Mouse (Mus musculus) ES-E14 (cell line): ENCODE measurements at regions not wholly inside any gene's neighbourhood (a gene's known extent, or its start where the extent isn't known, plus 50 kb on each side); places are given as distances from the start of the nearest gene placed in this dataset.

Source experiments
- DNase-seq: peaks from one replicate; pipeline ENCODE4 v3.0.0-alpha.2; 2013; ENCODE audit warnings: low read depth, low spot score
- H3K27ac ChIP-seq: 2 replicates; pipeline ENCODE4 v1.5.1; 2012; ENCODE audit warnings: low read depth, mild to moderate bottlenecking, low read length, moderate library complexity, mixed read lengths; ENCODE audit not compliant: poor library complexity, insufficient read depth, severe bottlenecking
- H3K36me3 ChIP-seq: 2 replicates; pipeline ENCODE4 v1.6.1; 2012; ENCODE audit warnings: mild to moderate bottlenecking, low read length, moderate library complexity, mixed read lengths; ENCODE audit not compliant: control insufficient read depth, poor library complexity, insufficient read depth, severe bottlenecking
- H3K4me1 ChIP-seq, 2 experiments: fragments of 150-350 bp in 1 of 2; sonication (generic) in 1 of 2; 2 replicates each; pipeline ENCODE4 v1.6.1; 2012; ENCODE audit warnings: low read length in 2 of 2, mild to moderate bottlenecking in 1 of 2, mixed read lengths in 1 of 2; ENCODE audit not compliant: control insufficient read depth in 2 of 2, insufficient read depth in 2 of 2, poor library complexity in 1 of 2
- H3K4me3 ChIP-seq, 2 experiments: fragments of 150-350 bp in 1 of 2; sonication (generic) in 1 of 2; 2 replicates each; pipeline ENCODE4 v1.5.1; 2012; ENCODE audit warnings: low read length in 2 of 2, low read depth in 1 of 2, mild to moderate bottlenecking in 1 of 2, mixed read lengths in 1 of 2; ENCODE audit not compliant: insufficient read depth in 1 of 2, poor library complexity in 1 of 2, severe bottlenecking in 1 of 2
- H3K9ac ChIP-seq: 2 replicates; pipeline ENCODE4 v1.6.1; 2012; ENCODE audit warnings: low read depth, mild to moderate bottlenecking, low read length, mixed read lengths; ENCODE audit not compliant: poor library complexity, insufficient read depth, severe bottlenecking
- H3K9me3 ChIP-seq: fragments of 150-350 bp; sonication (generic); 2 replicates; pipeline ENCODE4 v1.6.1; 2012; ENCODE audit warnings: low read depth, mild to moderate bottlenecking, low read length; ENCODE audit not compliant: control insufficient read depth, insufficient read depth
- CHD2 ChIP-seq: IDR thresholded peaks from 2 replicates; pipeline ENCODE4 v1.6.1; 2014; ENCODE audit warnings: mild to moderate bottlenecking, low read depth, low read length, inconsistent platforms
- HCFC1 ChIP-seq: IDR thresholded peaks from 2 replicates; pipeline ENCODE4 v1.6.1; 2012; ENCODE audit warnings: low read length, inconsistent platforms, borderline replicate concordance; ENCODE audit not compliant: insufficient read depth
- MAFK ChIP-seq: IDR thresholded peaks from 2 replicates; pipeline ENCODE4 v1.6.1; 2014; ENCODE audit warnings: mild to moderate bottlenecking, low read depth, low read length, inconsistent platforms; ENCODE audit not compliant: insufficient read depth
- ZC3H11A ChIP-seq: IDR thresholded peaks from 2 replicates; pipeline ENCODE4 v1.6.1; 2012; ENCODE audit warnings: low read depth, mild to moderate bottlenecking, inconsistent platforms, low read length, borderline replicate concordance
- ZNF384 ChIP-seq: IDR thresholded peaks from 2 replicates; pipeline ENCODE4 v1.6.1; 2012; ENCODE audit warnings: low read depth, low read length, inconsistent platforms
- in situ Hi-C, 2 experiments: fragments of 600-800 bp; cut with MboI; formaldehyde crosslinking; loops; one replicate each; pipeline ENCODE4 v1.15.1; 2025; ENCODE audit warnings: low sequenced_read_pairs in 2 of 2, inconsistent platforms in 1 of 2; ENCODE audit not compliant: unreplicated experiment in 2 of 2

DNA sequence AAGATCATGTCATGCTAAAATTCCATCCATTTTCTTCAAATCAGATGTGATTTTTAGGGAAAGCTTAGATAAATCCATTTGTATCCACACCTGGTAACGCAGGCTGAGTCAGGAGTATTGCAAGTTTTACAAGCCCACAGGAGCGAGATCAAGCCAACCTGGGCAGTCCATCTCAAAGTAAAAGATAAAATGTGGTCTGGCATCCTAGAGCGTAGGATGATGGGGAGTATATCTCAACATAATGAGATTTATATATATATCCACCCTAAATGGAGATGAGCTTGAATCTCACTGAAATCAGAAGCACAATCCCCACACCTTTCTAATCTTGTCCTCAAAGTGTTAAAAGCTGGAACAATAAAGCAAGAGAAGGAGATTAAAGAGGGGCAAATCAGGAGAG is 124.6 kb downstream of the Atp23 start:
- H3K9me3 ChIP-seq: no peaks in the 10 kb centered on the region
- no peak overlapping the region for H3K4me3 ChIP-seq
- H3K4me1 ChIP-seq: no peaks in the 10 kb centered on the region; a peak in 1 of 4 replicates
- H3K9ac ChIP-seq: no peak overlapping the region
- H3K27ac ChIP-seq: no peak overlapping the region
- DNase-seq: no peak
- H3K36me3 ChIP-seq: no peaks in the 10 kb centered on the region
- TF ChIP-seq ZC3H11A: no peak
- no peak for TF ChIP-seq CHD2
- no peak for TF ChIP-seq ZNF384
- TF ChIP-seq HCFC1: no peak
- no peak for TF ChIP-seq MAFK
- in situ Hi-C loops: no loop called here

- Histone ChIP-seq H3K4me3 (no peak overlapping the region), H3K36me3 (no peaks in the 10 kb centered on the region), H3K4me1 (no peaks in the 10 kb centered on the region; a peak in 1 of 4 replicates), H3K9me3 (no peaks in the 10 kb centered on the region), H3K27ac (no peak overlapping the region), H3K9ac (no peak overlapping the region)
- in situ Hi-C loops: no loop called here
- no peak for DNase-seq
- TF ChIP-seq CHD2 (no peak), ZNF384 (no peak), MAFK (no peak), HCFC1 (no peak), ZC3H11A (no peak)
Observed at GRCm38 (mm10) chr10:126775946-126776345, 125.2 kb downstream of the Atp23 start.

DNA sequence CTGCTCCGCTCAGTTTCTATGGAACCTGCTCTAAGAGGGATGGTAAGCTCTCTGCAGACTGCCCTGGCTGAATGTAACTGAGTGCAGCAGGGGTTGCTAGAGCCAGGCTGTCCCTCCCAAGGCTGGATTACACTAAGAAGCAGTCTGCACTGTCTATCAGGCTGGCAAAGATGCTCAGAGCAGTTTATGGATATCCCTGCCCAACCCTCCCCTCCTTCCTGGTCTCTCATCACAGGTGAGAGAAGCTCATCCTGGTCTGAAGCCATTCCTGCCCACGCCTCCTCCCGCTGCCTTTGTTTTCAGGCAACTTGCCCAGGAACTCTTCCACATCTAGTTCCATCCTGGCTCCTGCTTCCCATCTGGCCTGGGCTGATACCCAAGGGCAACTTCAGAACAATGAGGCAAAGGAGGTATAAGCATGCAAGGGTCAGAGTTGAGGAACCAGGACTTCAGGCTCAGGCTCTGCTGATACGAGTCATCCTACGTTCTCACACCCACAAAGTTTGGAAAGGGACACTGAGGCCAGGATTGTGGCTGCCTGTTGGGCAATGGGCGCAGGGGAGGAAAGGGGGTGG is 130.6 kb downstream of the Atp23 start:
- Histone ChIP-seq H3K9ac (no peak overlapping the region), H3K9me3 (no peaks in the 10 kb centered on the region), H3K4me3 (no peak overlapping the region), H3K4me1 (no peaks in the 10 kb centered on the region; a peak in 1 of 4 replicates), H3K36me3 (no peaks in the 10 kb centered on the region), H3K27ac (no peak overlapping the region)
- no peak for DNase-seq
- no peak for TF ChIP-seq ZC3H11A
- TF ChIP-seq MAFK: no peak
- TF ChIP-seq ZNF384: no peak
- no peak for TF ChIP-seq HCFC1
- TF ChIP-seq CHD2: no peak
- in situ Hi-C loops: no loop called here

- in situ Hi-C loops: no loop called here
- DNase-seq: no peak
Observed at GRCm38 (mm10) chr10:126765648-126766047, 135.5 kb downstream of the Atp23 start.

GRCm38 (mm10) chr10:126764740-126765139 is 136.4 kb downstream of the Atp23 start:
- Histone ChIP-seq H3K4me1 (peaks cover 0 to 2% of the 10 kb centered on the region in 2 experiments; a peak in 1 of 4 replicates), H3K9me3 (no peaks in the 10 kb centered on the region), H3K36me3 (no peaks in the 10 kb centered on the region), H3K4me3 (peak overlapping the region in 1 of 2 experiments; percentile 35; a peak in 1 of 4 replicates), H3K9ac (no peak overlapping the region), H3K27ac (no peak overlapping the region)
- peak; percentile 80 for DNase-seq
- in situ Hi-C loops: no loop called here
- TF ChIP-seq ZC3H11A (0 out of 2 replicates have a peak, but pooled peaks have one; percentile 49), ZNF384 (no peak), CHD2 (no peak), HCFC1 (no peak)

More at GRCm38 (mm10) chr10:126765648-126766047, 135.5 kb downstream of the Atp23 start:
- Histone ChIP-seq H3K9ac (no peak overlapping the region), H3K36me3 (no peaks in the 10 kb centered on the region), H3K27ac (no peak overlapping the region), H3K9me3 (no peaks in the 10 kb centered on the region), H3K4me3 (no peak overlapping the region), H3K4me1 (peaks cover 0 to 2% of the 10 kb centered on the region in 2 experiments; a peak in 1 of 4 replicates)
- TF ChIP-seq MAFK (peak; percentile 89), HCFC1 (no peak)
